Mouse (Mus musculus) heart, postnatal 0 days (tissue): Measurements from ENCODE around the gene Hspb11.

Experiments used
- CTCF ChIP-seq: IDR thresholded peaks from 2 replicates; pipeline ENCODE4 v1.5.1; 2016; ENCODE audit warnings: antibody characterized with exemption, control low read depth, low read depth
- EP300 ChIP-seq: IDR thresholded peaks from 2 replicates; pipeline ENCODE4 v1.6.1; 2016; ENCODE audit warnings: antibody characterized with exemption, low read depth

GRCm38 (mm10) chr4:107252522-107252921 lies 871 bp upstream of the Hspb11 start:
- TF ChIP-seq EP300 (no peak), CTCF (no peak)
